Mouse (Mus musculus) cortical plate, adult 2 months (tissue): ENCODE results near the gene Gm765.

Experiments
- CTCF ChIP-seq: fragments of 200-500 bp; IDR thresholded peaks from 2 replicates; pipeline ENCODE4 v1.5.1; 2011; ENCODE audit warnings: mild to moderate bottlenecking, control low read depth, low read length; ENCODE audit not compliant: insufficient read depth; ENCODE audit errors: extremely low read depth
- POLR2A ChIP-seq: fragments of 200-500 bp; IDR thresholded peaks from 2 replicates; pipeline ENCODE4 v1.6.1; 2011; ENCODE audit warnings: mild to moderate bottlenecking, low read length, control low read depth; ENCODE audit not compliant: insufficient read depth; ENCODE audit errors: extremely low read depth

GRCm38 (mm10) chr6:98311659-98312058 is 30.9 kb downstream of the Gm765 start:
- TF ChIP-seq CTCF (no peak), POLR2A (no peak)
